Mouse (Mus musculus): Measurements from ENCODE around the gene Zic5. TPM values are rescaled to one million over a fixed set of nuclear protein-coding genes. Genes with fewer than 3 reads are reported as not detected.

Gene Zic5
- polyA plus RNA-seq, 1 experiment, result not detected

GRCm38 (mm10) chr14:122472161-122472560, 6.7 kb upstream of the Zic5 start:
- no peak overlapping the region for H3K27ac ChIP-seq (ENCODE audit: insufficient read depth, low read length)
- peaks cover 13% of the 10 kb centered on the region for H3K4me1 ChIP-seq (ENCODE audit: control insufficient read depth, insufficient read depth, insufficient read length)
- 6% methylated on average over 13 of the region's 13 CpGs for WGBS
- no peak overlapping the region for H3K4me3 ChIP-seq (ENCODE audit: extremely low read depth, insufficient read depth, insufficient read length)
- TF ChIP-seq POLR2A (IDR thresholded peaks at IDR 0.05; ENCODE audit: low read depth, low read length), result no peak
- H3K27me3 ChIP-seq (ENCODE audit: control insufficient read depth, insufficient read depth, low read length), result peaks cover 47% of the 10 kb centered on the region
- no peak for DNase-seq (ENCODE audit: low read depth in 1 of 2, low spot score in 2 of 2)
- no peaks in the 10 kb centered on the region for H3K36me3 ChIP-seq (ENCODE audit: control insufficient read depth, insufficient read depth, low read length)

GRCm38 (mm10) chr14:122471449-122472085, 6.1 kb upstream of the Zic5 start:
- Histone ChIP-seq H3K27me3 (ENCODE audit: control insufficient read depth, insufficient read depth, low read length) (peaks cover 43% of the 10 kb centered on the region), H3K27ac (ENCODE audit: insufficient read depth, low read length) (no peak overlapping the region), H3K4me1 (ENCODE audit: control insufficient read depth, insufficient read depth, insufficient read length) (peaks cover 13% of the 10 kb centered on the region), H3K36me3 (ENCODE audit: control insufficient read depth, insufficient read depth, low read length) (no peaks in the 10 kb centered on the region), H3K4me3 (ENCODE audit: extremely low read depth, insufficient read depth, insufficient read length) (no peak overlapping the region)
- TF ChIP-seq CTCF (IDR thresholded peaks at IDR 0.05; ENCODE audit: extremely low read depth, insufficient read depth, insufficient read length, insufficient replicate concordance) (no peak), POLR2A (IDR thresholded peaks at IDR 0.05; ENCODE audit: low read depth, low read length) (no peak)
- 11% methylated on average over 11 of the region's 31 CpGs for WGBS
- no peak for DNase-seq (ENCODE audit: low read depth in 1 of 2, low spot score in 2 of 2)

GRCm38 (mm10) chr14:122468971-122469755, 3.7 kb upstream of the Zic5 start:
- Histone ChIP-seq H3K27me3 (ENCODE audit: control insufficient read depth, insufficient read depth, low read length) (peaks cover 33% of the 10 kb centered on the region), H3K27ac (ENCODE audit: insufficient read depth, low read length) (no peak overlapping the region), H3K36me3 (ENCODE audit: control insufficient read depth, insufficient read depth, low read length) (no peaks in the 10 kb centered on the region), H3K4me1 (ENCODE audit: control insufficient read depth, insufficient read depth, insufficient read length) (peaks cover 8% of the 10 kb centered on the region), H3K4me3 (ENCODE audit: extremely low read depth, insufficient read depth, insufficient read length) (no peak overlapping the region)
- no peak for DNase-seq (ENCODE audit: low read depth in 1 of 2, low spot score in 2 of 2)
- 8% methylated on average over 28 of the region's 28 CpGs for WGBS
- TF ChIP-seq POLR2A (IDR thresholded peaks at IDR 0.05; ENCODE audit: low read depth, low read length), result no peak
- no peak for TF ChIP-seq CTCF (IDR thresholded peaks at IDR 0.05; ENCODE audit: extremely low read depth, insufficient read depth, insufficient read length, insufficient replicate concordance)

- Histone ChIP-seq H3K4me1 (ENCODE audit: control insufficient read depth, insufficient read depth, insufficient read length) (peaks cover 12% of the 10 kb centered on the region), H3K27ac (ENCODE audit: insufficient read depth, low read length) (no peak overlapping the region), H3K36me3 (ENCODE audit: control insufficient read depth, insufficient read depth, low read length) (no peaks in the 10 kb centered on the region), H3K27me3 (ENCODE audit: control insufficient read depth, insufficient read depth, low read length) (peaks cover 35% of the 10 kb centered on the region), H3K4me3 (ENCODE audit: extremely low read depth, insufficient read depth, insufficient read length) (no peak overlapping the region)
- no peak for DNase-seq (ENCODE audit: low read depth in 1 of 2, low spot score in 2 of 2)
- TF ChIP-seq CTCF (IDR thresholded peaks at IDR 0.05; ENCODE audit: extremely low read depth, insufficient read depth, insufficient read length, insufficient replicate concordance) (no peak), POLR2A (IDR thresholded peaks at IDR 0.05; ENCODE audit: low read depth, low read length) (no peak)
- 12% methylated on average over 23 of the region's 23 CpGs for WGBS
Observed at GRCm38 (mm10) chr14:122467926-122468841, 2.7 kb upstream of the Zic5 start.

- Histone ChIP-seq H3K4me1 (ENCODE audit: control insufficient read depth, insufficient read depth, insufficient read length) (peaks cover 12% of the 10 kb centered on the region), H3K27me3 (ENCODE audit: control insufficient read depth, insufficient read depth, low read length) (peaks cover 37% of the 10 kb centered on the region), H3K36me3 (ENCODE audit: control insufficient read depth, insufficient read depth, low read length) (no peaks in the 10 kb centered on the region), H3K4me3 (ENCODE audit: extremely low read depth, insufficient read depth, insufficient read length) (no peak overlapping the region), H3K27ac (ENCODE audit: insufficient read depth, low read length) (no peak overlapping the region)
- WGBS, result 52% methylated on average over 7 of the region's 7 CpGs
- TF ChIP-seq CTCF (IDR thresholded peaks at IDR 0.05; ENCODE audit: extremely low read depth, insufficient read depth, insufficient read length, insufficient replicate concordance), result no peak
- TF ChIP-seq POLR2A (IDR thresholded peaks at IDR 0.05; ENCODE audit: low read depth, low read length), result no peak
- DNase-seq (ENCODE audit: low read depth in 1 of 2, low spot score in 2 of 2), result no peak
Observed at GRCm38 (mm10) chr14:122466756-122467362, 1.4 kb upstream of the Zic5 start.

GRCm38 (mm10) chr14:122465931-122466490, 534 bp upstream of the Zic5 start:
- peaks cover 38% of the 10 kb centered on the region for H3K27me3 ChIP-seq (ENCODE audit: control insufficient read depth, insufficient read depth, low read length)
- TF ChIP-seq CTCF (IDR thresholded peaks at IDR 0.05; ENCODE audit: extremely low read depth, insufficient read depth, insufficient read length, insufficient replicate concordance) (no peak), POLR2A (IDR thresholded peaks at IDR 0.05; ENCODE audit: low read depth, low read length) (no peak)
- peaks cover 12% of the 10 kb centered on the region for H3K4me1 ChIP-seq (ENCODE audit: control insufficient read depth, insufficient read depth, insufficient read length)
- DNase-seq (ENCODE audit: low read depth in 1 of 2, low spot score in 2 of 2), result no peak
- H3K27ac ChIP-seq (ENCODE audit: insufficient read depth, low read length), result no peak overlapping the region
- no peak overlapping the region for H3K4me3 ChIP-seq (ENCODE audit: extremely low read depth, insufficient read depth, insufficient read length)
- 31% methylated on average over 13 of the region's 13 CpGs for WGBS
- H3K36me3 ChIP-seq (ENCODE audit: control insufficient read depth, insufficient read depth, low read length), result no peaks in the 10 kb centered on the region

Data from spleen, adult 2 months (tissue).